Mouse (Mus musculus) olfactory bulb, adult 2 months (tissue): ENCODE data around the gene Fads3. TPM values are rescaled to one million over a fixed set of nuclear protein-coding genes. Genes with fewer than 3 reads are reported as not detected.

Experiments
- H3K27ac ChIP-seq: fragments of 200-500 bp; 2 replicates; pipeline ENCODE4 v1.5.1; 2012; ENCODE audit warnings: low read depth, low read length; ENCODE audit not compliant: insufficient read depth
- H3K4me1 ChIP-seq: fragments of 200-500 bp; 2 replicates; pipeline ENCODE4 v1.6.1; 2012; ENCODE audit warnings: low read length; ENCODE audit not compliant: control insufficient read depth, insufficient read depth
- H3K4me3 ChIP-seq: fragments of 200-500 bp; 2 replicates; pipeline ENCODE4 v1.5.1; 2012; ENCODE audit warnings: mild to moderate bottlenecking, low read depth, low read length, moderate library complexity; ENCODE audit not compliant: insufficient read depth
- CTCF ChIP-seq: fragments of 200-500 bp; IDR thresholded peaks from 2 replicates; pipeline ENCODE4 v1.5.1; 2012; ENCODE audit warnings: low read depth, mild to moderate bottlenecking, low read length, moderate library complexity; ENCODE audit not compliant: insufficient read depth
- POLR2A ChIP-seq: fragments of 200-500 bp; IDR thresholded peaks from 2 replicates; pipeline ENCODE4 v1.6.1; 2012; ENCODE audit warnings: mild to moderate bottlenecking, low read depth, low read length, moderate library complexity; ENCODE audit not compliant: insufficient read depth
- WGBS: fragments of 180-500 bp; shearing (Covaris S2); methylation state at CpG from one replicate; pipeline ENCODE4 v1.1.7; 2018; 5-methylcytosine and 5-hydroxymethylcytosine counted together
- polyA plus RNA-seq: library from polyadenylated mRNA; stranded (reverse); fragments of >200 nt; gene quantifications from 2 replicates; pipeline ENCODE4 v1.2.4, GENCODE M21; 2012; ENCODE audit warnings: low replicate concordance; ENCODE audit not compliant: missing spikeins, insufficient read depth, insufficient read length

The Fads3 gene
- polyA plus RNA-seq, 1 experiment, result not detected

DNA sequence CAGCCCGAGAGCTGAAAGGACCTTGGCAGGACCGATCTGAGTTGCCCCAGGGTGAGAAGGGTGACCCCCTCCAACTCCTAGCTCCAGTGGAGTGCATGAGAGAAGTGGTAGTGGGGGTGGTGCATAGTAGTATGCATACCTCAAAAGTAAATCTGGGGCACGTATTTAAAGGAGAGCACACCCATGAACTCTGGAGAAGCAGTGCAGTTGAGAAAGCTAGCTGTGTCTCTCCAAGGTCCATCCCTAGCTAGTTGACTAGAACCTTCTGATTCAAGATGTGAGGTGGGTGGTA, 22.9 kb upstream of the Fads3 start:
- H3K27ac ChIP-seq, result no peak overlapping the region
- WGBS, result 11% methylated on average over 3 of the region's 3 CpGs
- TF ChIP-seq CTCF (no peak), POLR2A (no peak)

DNA sequence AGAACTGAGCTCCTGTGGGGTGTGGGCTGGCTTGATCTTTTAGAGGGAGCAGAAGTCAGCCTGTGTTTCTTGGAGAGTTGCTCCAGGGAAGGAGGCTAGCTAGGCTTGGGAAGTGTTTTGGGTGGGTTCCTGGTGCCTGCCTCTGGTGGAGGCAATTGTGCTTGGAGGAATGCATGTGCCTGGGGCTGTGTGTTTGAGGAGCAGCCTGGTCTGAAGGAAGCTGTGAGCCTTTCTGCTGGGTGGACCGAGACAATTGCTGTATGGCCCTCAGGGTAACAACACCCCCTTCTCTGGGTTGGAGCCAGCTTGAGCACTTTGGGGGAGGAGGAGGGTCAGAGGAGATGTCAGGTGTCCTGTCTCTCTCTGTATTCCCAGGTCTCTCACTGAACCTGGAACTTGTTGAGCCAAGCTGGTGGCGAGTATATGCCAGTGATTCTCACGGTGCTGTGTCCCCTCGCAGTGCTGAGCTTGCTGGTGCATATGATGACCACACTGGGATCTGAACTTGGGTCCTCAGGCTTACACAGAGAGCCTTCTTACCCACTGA, 22.1 kb upstream of the Fads3 start:
- peaks cover 9% of the 10 kb centered on the region for H3K4me1 ChIP-seq
- TF ChIP-seq POLR2A (no peak), CTCF (no peak)
- peak overlapping the region; percentile 3; the same call in 1 of the 2 replicates for H3K4me3 ChIP-seq
- 82% methylated on average over 4 of the region's 4 CpGs for WGBS
- H3K27ac ChIP-seq, result no peak overlapping the region

More for the DNA sequence above, 22.9 kb upstream of the Fads3 start:
- Histone ChIP-seq H3K4me3 (peak overlapping the region; percentile 43), H3K4me1 (peaks cover 9% of the 10 kb centered on the region)

DNA sequence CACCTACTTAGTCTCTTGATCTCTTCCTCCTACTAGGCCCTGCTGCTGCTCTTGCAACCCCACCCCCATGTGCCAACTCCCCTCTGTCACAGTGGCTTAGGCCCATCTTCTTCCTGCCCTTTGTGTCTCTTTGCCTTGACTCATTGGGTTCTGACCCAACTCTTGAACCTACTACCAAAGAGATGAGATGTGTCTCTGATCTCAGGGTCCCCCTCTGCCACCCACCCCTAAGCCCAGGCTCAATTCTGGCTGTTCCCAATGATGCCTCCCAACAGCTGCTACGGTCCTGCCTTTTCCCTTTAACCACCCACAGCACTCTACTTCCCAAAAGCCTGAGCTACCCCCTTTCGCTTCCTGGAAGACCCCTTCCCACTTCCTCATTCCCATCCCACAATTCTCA, 19.4 kb upstream of the Fads3 start:
- TF ChIP-seq CTCF, result no peak
- TF ChIP-seq POLR2A, result no peak
- Histone ChIP-seq H3K4me3 (no peak overlapping the region), H3K4me1 (peaks cover 11% of the 10 kb centered on the region), H3K27ac (no peak overlapping the region)
- 87% methylated on average over 2 of the region's 2 CpGs for WGBS

DNA sequence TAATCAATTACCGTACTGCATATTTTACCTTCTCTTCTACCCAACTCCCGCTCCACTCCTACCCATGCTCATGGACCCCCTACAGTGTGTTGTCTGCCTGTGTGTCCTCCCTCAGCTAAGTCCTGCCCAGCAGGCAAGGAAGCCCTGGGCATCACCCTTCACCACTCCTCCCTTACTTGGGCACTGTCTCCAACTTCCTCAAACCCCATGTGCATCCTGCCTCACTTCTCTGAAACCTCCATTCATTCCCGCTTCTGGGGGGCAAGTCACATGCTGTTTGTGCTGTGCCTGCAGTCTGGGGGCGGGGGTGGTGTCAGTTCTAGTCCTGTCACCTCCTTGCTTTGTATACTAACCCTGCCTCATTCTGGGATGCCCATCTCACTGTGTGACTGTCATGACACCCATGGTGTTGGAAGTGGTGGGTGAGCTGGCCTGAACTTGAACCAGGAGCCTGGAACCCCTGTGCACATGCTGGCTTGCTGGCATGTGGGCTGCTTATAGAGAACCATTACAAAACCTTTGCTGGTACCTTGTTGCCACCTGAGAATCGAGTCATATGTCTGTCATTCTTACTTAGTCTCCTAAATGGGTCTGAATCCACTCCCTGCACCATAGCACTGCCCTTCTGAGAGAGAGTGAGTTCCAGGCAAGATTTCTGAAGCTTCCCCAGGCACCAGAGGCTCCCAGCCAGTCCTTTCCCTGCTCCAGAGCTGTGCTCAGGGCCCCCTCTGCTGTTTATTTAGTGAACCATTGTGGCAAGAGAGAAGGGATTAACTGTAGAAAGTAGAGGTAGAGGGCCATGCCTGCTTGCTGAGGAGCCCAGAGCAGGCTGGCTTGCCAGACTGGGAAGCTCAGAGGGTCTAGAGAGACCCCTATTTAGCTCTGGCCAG, 18.7 kb upstream of the Fads3 start:
- WGBS, result 64% methylated on average over 5 of the region's 5 CpGs
- TF ChIP-seq POLR2A (no peak), CTCF (no peak)
- H3K4me1 ChIP-seq, result peaks cover 10% of the 10 kb centered on the region
- no peak overlapping the region for H3K27ac ChIP-seq
- no peak overlapping the region for H3K4me3 ChIP-seq

DNA sequence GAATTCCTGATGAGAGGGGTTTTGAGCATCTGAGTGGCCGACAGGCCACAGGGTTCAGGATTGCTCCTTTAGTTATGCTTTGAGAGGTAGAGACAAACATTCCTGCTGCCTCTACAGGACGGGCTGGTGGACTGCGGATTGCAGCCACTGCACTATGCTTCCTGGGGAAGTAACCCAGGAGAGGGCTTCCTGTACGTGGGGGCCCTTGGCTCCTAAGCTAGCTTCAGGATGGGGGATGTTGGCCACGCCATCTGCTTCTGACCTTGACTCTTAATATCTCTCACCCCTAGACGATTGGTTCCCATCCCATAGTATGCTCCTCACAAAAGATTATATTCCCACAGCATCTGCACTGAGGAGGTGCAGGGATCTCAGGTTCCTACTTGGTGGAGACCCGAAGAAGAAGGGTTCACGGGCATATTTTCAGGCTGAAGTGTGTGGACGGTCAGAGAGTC, 18.0 kb upstream of the Fads3 start:
- 75% methylated on average over 9 of the region's 9 CpGs for WGBS
- TF ChIP-seq CTCF, result no peak
- no peak for TF ChIP-seq POLR2A
- Histone ChIP-seq H3K27ac (no peak overlapping the region), H3K4me3 (no peak overlapping the region), H3K4me1 (peaks cover 4% of the 10 kb centered on the region)

DNA sequence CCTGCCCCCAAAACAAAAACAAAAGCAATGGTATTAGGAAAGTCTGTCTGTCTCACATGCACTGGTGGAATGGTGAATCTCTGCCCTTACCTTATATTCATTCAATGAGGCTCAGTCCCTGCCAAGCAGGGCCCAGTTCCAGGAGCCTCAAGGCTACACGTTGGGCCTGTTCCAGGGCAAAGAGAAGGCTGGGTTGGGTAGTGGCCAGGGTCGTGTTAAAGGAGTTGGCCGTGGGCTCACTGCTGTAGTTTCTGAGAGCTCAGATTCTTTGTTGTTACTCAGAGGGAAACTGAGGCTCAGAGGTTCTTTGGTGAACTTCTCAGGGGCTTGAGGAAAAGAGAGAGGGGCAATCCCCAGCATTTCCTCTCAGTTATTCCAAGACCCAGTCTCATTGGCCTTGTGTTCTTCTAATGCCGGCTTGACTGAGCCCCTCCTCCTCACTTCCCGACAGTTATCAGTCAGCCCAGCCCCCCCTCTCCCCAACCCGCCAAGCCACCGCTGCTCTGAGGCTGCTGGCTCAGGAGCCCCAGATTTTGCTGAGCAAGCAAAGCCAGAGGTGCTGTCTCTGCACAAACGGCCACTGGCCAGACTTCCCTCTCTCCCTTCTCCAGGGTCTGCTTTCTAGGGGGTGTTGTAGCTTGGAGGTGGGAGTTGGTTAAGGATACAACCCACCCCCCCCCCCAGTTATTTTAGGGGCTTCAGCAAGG, 16.0 kb upstream of the Fads3 start:
- Histone ChIP-seq H3K4me1 (peaks cover 5% of the 10 kb centered on the region; the same call in 1 of the 2 replicates), H3K4me3 (no peak overlapping the region), H3K27ac (no peak overlapping the region)
- WGBS, result 27% methylated on average over 8 of the region's 8 CpGs
- no peak for TF ChIP-seq POLR2A
- TF ChIP-seq CTCF, result no peak

DNA sequence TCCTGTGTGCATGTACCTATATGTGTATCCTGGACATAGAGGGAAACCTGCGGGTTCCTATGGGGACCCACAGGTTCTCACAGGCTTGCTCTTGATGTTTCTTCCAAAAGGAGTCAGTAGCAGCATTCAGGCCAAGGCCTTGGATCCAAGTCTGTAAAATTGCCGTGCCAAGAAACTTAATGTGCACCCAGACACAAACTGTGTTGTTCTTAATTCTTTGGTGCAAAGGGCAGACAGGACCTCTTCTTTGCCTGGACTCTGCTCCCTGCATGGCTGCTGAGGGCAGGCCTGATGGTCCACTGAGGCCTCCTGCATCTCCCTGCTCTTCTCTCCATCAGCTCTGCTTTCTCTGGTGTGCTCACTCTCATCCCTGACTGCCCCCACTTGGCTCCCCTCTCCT, 11.6 kb upstream of the Fads3 start:
- Histone ChIP-seq H3K4me1 (peaks cover 5% of the 10 kb centered on the region; the same call in 1 of the 2 replicates), H3K4me3 (no peak overlapping the region), H3K27ac (no peak overlapping the region)
- no peak for TF ChIP-seq POLR2A
- WGBS, result 72% methylated on average over 2 of the region's 2 CpGs

DNA sequence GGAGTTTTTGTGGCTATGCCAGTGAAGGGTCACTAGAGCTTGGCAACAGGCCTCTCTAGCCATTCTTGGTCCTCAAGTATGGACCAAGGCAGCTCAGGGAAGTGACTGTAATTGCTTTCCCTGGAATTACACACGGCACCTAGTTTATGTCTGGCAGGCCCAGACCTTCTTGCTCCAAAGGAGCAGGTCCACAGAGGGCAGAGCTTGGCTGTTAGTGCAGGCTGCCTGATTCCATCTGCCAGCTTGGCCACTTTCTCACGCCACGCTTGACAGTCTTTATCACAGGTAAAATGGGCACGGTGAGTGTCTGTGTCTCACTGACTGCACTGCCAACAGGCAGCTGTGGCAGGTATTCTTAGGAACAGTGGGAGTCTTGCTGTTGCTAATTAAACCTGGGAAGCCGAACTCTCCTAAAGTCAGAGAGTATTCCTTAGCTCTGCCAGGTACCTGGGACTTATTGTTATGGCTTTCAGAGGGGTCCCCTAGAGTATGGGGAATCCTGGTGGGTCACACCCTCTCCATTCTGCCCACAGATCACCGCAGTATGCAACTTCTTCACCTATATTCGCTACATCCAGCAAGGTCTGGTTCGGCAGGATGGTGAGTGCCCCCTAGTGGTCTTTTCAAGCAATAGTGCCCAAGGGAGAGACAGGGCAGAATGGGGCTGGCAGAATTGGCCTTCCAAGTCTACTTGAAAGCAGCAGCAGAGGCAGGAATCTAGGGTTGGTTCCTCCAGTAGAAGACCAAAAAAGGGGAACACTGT, 8.0 kb upstream of the Fads3 start:
- no peak overlapping the region for H3K27ac ChIP-seq
- H3K4me3 ChIP-seq, result no peak overlapping the region
- WGBS, result 31% methylated on average over 8 of the region's 8 CpGs
- TF ChIP-seq CTCF (peak; percentile 54; the same call in 1 of the 2 replicates), POLR2A (no peak)
- 0 out of 2 replicates have a peak, but pooled peaks cover 3% of the 10 kb centered on the region for H3K4me1 ChIP-seq

DNA sequence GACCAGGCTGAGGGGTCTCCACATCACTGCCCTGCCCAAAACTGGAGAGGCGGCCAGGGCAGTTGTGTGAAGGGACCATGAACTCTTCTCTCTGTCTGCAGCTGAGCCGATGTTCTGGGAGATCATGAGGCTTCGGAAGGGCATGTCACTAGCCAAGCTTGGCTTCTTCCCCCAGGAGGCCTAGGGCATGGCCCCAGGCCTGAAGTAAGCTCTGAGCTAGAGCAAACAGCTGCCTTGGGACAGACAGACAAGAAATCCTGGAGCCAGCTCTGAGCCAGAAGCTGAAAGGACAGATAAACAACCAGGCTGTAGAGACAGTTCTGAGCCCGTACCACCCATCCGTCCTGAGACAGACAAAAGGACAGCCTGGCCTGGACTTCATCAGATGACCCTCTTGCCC, 7.0 kb upstream of the Fads3 start:
- Histone ChIP-seq H3K4me1 (peaks cover 7% of the 10 kb centered on the region; the same call in 1 of the 2 replicates), H3K4me3 (no peak overlapping the region), H3K27ac (no peak overlapping the region)
- 88% methylated on average over 5 of the region's 5 CpGs for WGBS
- TF ChIP-seq POLR2A, result no peak
- no peak for TF ChIP-seq CTCF
